Mouse (Mus musculus) megakaryocyte, embryonic 14.5 days (primary cell): ENCODE results near the gene Irf9.

Experiments used
- FLI1 ChIP-seq: IDR thresholded peaks from 2 replicates; pipeline ENCODE4 v1.6.1; 2012; ENCODE audit warnings: low read length, inconsistent platforms, mixed read lengths
- GATA1 ChIP-seq: IDR thresholded peaks from 3 replicates; pipeline ENCODE4 v1.6.1; 2012; ENCODE audit warnings: mixed read lengths, low read length, inconsistent platforms, borderline replicate concordance

DNA sequence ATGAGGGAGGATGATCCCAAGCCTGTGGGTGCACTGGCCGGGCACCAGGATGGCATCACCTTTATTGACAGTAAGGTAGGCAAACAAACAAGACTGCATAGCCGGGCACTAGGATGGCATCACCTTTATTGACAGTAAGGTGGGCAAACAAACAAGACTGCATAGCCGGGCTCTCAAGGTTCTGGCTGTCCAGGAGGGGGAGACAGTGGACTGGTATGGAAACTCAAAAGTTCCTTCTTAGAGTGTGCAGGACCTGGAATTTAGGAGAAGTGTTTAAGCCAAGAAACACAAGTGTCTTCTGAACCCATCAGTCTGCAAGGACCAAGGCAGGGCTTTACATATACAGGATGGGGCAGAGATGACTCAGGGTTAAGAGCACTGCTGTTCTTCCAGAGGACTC is 37.6 kb upstream of the Irf9 start:
- TF ChIP-seq GATA1 (no peak), FLI1 (no peak)
